Mouse (Mus musculus) midbrain, postnatal 0 days (tissue): ENCODE results near the gene Fam222b. TPM values are rescaled to one million over a fixed set of nuclear protein-coding genes. Genes with fewer than 3 reads are reported as not detected.

ENCODE experiments used
- ATAC-seq: fragments of 200-750 bp; cut with Nextera tagmentation; 2 replicates; pipeline ENCODE4 v1.8.0; 2017; ENCODE audit warnings: moderate number of reproducible peaks, mild to moderate bottlenecking, moderate TSS enrichment, moderate library complexity; ENCODE audit not compliant: low FRiP score
- DNase-seq: peaks from one replicate; pipeline ENCODE4 v3.0.0-alpha.2; 2015; ENCODE audit warnings: low spot score
- H3K27ac ChIP-seq: fragments of 300-500 bp; sonication (generic); 2 replicates; pipeline ENCODE4 v1.5.1; 2014; ENCODE audit warnings: low read depth, mild to moderate bottlenecking, low read length, mixed read lengths
- H3K27me3 ChIP-seq: fragments of 300-500 bp; sonication (generic); 2 replicates; pipeline ENCODE4 v1.6.1; 2014; ENCODE audit warnings: low read length, control low read depth, mixed read lengths; ENCODE audit not compliant: insufficient read depth
- H3K36me3 ChIP-seq: fragments of 300-500 bp; sonication (generic); 2 replicates; pipeline ENCODE4 v1.6.1; 2014; ENCODE audit warnings: low read length, control low read depth, mixed read lengths; ENCODE audit not compliant: insufficient read depth
- H3K4me1 ChIP-seq: fragments of 300-500 bp; sonication (generic); 2 replicates; pipeline ENCODE4 v1.6.1; 2014; ENCODE audit warnings: mild to moderate bottlenecking, control low read depth, antibody characterized with exemption, low read length, mixed read lengths; ENCODE audit not compliant: insufficient read depth
- H3K4me2 ChIP-seq: fragments of 300-500 bp; sonication (generic); 2 replicates; pipeline ENCODE4 v1.6.1; 2014; ENCODE audit warnings: low read depth, mild to moderate bottlenecking, low read length, mixed read lengths; ENCODE audit not compliant: poor library complexity, severe bottlenecking
- H3K4me3 ChIP-seq: fragments of 300-500 bp; sonication (generic); 2 replicates; pipeline ENCODE4 v1.5.1; 2014; ENCODE audit warnings: low read depth, mild to moderate bottlenecking, low read length, moderate library complexity
- H3K9ac ChIP-seq: fragments of 300-500 bp; sonication (generic); replicated peaks from 2 replicates; pipeline ENCODE4 v1.6.1; 2014; ENCODE audit warnings: mild to moderate bottlenecking, low read length, moderate library complexity, mixed read lengths; ENCODE audit not compliant: poor library complexity, severe bottlenecking
- H3K9me3 ChIP-seq: fragments of 300-500 bp; sonication (generic); 2 replicates; pipeline ENCODE4 v1.6.1; 2016; ENCODE audit warnings: low read length, control low read depth
- CTCF ChIP-seq: IDR thresholded peaks from 2 replicates; pipeline ENCODE4 v1.5.1; 2016; ENCODE audit warnings: antibody characterized with exemption, mild to moderate bottlenecking
- WGBS: fragments of 180-500 bp; shearing (Covaris S2); extraction: QIAGEN DNeasy Blood & Tissue Kit; methylation state at CpG from one replicate; pipeline ENCODE4 v1.1.7; 2014; 5-methylcytosine and 5-hydroxymethylcytosine counted together
- polyA plus RNA-seq: library from polyadenylated mRNA; unstranded; fragments of >200 nt; fragmentation: Nextera tagmentation; extraction: Ambion mirVana; gene quantifications from 2 replicates; pipeline ENCODE4 v1.2.1, GENCODE M21; 2015
- total RNA-seq: library from RNA; depleted of rRNA; stranded (reverse); fragments of >200 nt; gene quantifications from 2 replicates; pipeline ENCODE4 v1.2.3, GENCODE M21; 2014

The Fam222b gene
- total and polyA plus RNA-seq, 2 experiments from 2014 or later = 29.1 to 34.5 TPM

DNA sequence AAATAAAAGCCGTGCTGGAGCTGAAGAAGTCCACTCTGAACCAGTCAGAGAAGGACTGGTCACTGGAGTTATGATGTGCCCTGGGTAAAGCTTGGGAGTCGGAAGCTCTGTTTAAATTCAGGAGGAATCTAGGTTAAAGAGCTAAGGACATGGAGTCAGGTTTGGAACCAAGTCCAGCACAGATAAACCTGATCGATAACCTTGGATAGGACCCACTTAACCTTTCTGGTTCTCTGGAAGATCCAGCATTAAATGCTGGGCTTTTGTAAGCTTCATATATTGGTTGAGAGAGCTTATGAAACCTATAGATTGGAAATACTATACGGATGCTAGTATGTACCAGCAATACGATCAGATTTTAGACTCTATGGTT lies 670 bp downstream of the Fam222b start:
- peak overlapping the region; percentile 93 for H3K9ac ChIP-seq
- ATAC-seq (no peak; the same call in 1 of the 2 replicates), DNase-seq (no peak)
- 21% methylated on average over 5 of the region's 5 CpGs for WGBS
- H3K9me3 ChIP-seq = no peaks in the 10 kb centered on the region
- H3K4me2 ChIP-seq = peak overlapping the region; percentile 48
- no peaks in the 10 kb centered on the region for H3K27me3 ChIP-seq
- no peak for TF ChIP-seq CTCF
- H3K4me3 ChIP-seq = peak overlapping the region; percentile 82
- peak overlapping the region; percentile 86 for H3K27ac ChIP-seq
- peaks cover 12% of the 10 kb centered on the region; the same call in 1 of the 2 replicates for H3K4me1 ChIP-seq
- no peaks in the 10 kb centered on the region for H3K36me3 ChIP-seq

DNA sequence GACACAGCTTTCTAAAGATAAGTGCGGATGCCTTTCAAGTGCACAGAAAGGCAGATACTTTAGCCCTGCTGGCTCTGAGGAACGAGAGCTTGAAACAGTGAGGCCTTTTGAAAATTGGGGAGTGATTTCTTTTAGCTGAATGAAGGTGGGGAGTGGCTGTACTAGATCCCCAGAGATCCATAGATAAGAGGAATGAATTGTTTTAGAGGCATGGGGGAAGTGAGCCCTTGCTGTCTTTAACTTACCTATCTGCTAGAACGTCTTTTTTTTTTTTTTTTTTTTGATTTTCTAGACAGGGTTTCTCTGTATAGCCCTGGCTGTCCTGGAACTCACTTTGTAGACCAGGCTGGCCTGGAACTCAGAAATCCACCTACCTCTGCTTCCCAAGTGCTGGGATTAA lies 2.6 kb downstream of the Fam222b start:
- 58% methylated on average over 3 of the region's 3 CpGs for WGBS
- TF ChIP-seq CTCF = no peak
- Histone ChIP-seq H3K4me1 (peaks cover 12% of the 10 kb centered on the region; the same call in 1 of the 2 replicates), H3K27ac (no peak overlapping the region), H3K4me2 (peak overlapping the region; percentile 48), H3K36me3 (no peaks in the 10 kb centered on the region), H3K27me3 (no peaks in the 10 kb centered on the region), H3K4me3 (peak overlapping the region; percentile 18), H3K9me3 (no peaks in the 10 kb centered on the region), H3K9ac (0 out of 2 replicates have a peak overlapping the region, but pooled peaks have one; percentile 24)
- ATAC-seq (no peak), DNase-seq (no peak)

DNA sequence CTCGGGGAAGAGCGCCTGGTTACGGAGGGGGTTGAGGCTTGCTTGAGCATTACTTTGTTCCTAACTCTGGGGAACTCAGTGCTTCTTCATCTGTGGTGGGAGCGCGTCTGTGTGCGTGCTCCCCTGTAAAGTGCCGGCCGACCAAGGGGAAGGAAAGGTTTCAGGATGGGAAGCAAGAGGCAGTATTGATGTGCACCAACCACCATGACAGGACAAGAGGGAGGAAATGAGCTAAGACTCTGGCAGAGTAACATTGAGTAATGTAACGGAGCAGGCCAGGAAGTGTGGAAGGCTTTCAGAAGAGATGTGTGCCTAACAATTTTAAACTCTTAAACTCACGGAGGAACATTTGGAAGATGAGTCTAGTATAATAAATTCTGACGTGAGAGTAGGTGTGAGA lies 6.3 kb downstream of the Fam222b start:
- Histone ChIP-seq H3K27ac (no peak overlapping the region), H3K36me3 (no peaks in the 10 kb centered on the region)
- 84% methylated on average over 11 of the region's 11 CpGs for WGBS

DNA sequence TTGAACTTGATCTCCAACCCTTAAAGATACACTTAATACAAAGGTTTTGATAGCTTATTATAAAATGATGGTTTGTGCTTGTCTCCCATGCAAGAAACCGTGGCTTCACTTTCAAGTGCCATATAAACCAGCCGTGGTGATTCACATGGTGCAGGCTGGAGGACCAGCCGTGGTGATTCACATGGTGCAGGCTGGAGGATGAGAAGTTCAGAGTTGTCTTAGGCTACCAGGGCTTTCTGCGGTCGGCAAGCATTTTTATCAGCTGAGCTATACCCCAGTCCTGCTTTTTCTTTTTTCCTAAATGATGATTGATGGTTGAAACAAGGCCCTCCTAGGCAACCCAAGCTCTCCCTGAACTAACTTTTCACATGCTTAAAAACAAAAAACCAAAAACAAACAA lies 7.7 kb downstream of the Fam222b start:
- H3K36me3 ChIP-seq = no peaks in the 10 kb centered on the region
- H3K4me2 ChIP-seq = no peak overlapping the region
- no peak for TF ChIP-seq CTCF
- H3K27me3 ChIP-seq = no peaks in the 10 kb centered on the region
- DNase-seq = no peak
- H3K9me3 ChIP-seq = no peaks in the 10 kb centered on the region
- no peak overlapping the region for H3K27ac ChIP-seq
- WGBS = 89% methylated on average over 5 of the region's 5 CpGs
- H3K4me3 ChIP-seq = no peak overlapping the region
- H3K4me1 ChIP-seq = 0 out of 2 replicates have a peak, but pooled peaks cover 3% of the 10 kb centered on the region
- H3K9ac ChIP-seq = no peak overlapping the region
- no peak for ATAC-seq

More for the DNA sequence above, 6.3 kb downstream of the Fam222b start:
- Histone ChIP-seq H3K9ac (no peak overlapping the region), H3K4me3 (no peak overlapping the region), H3K4me2 (no peak overlapping the region), H3K4me1 (peaks cover 8% of the 10 kb centered on the region; the same call in 1 of the 2 replicates), H3K9me3 (no peaks in the 10 kb centered on the region), H3K27me3 (no peaks in the 10 kb centered on the region)
- ATAC-seq (no peak), DNase-seq (no peak)
- no peak for TF ChIP-seq CTCF

DNA sequence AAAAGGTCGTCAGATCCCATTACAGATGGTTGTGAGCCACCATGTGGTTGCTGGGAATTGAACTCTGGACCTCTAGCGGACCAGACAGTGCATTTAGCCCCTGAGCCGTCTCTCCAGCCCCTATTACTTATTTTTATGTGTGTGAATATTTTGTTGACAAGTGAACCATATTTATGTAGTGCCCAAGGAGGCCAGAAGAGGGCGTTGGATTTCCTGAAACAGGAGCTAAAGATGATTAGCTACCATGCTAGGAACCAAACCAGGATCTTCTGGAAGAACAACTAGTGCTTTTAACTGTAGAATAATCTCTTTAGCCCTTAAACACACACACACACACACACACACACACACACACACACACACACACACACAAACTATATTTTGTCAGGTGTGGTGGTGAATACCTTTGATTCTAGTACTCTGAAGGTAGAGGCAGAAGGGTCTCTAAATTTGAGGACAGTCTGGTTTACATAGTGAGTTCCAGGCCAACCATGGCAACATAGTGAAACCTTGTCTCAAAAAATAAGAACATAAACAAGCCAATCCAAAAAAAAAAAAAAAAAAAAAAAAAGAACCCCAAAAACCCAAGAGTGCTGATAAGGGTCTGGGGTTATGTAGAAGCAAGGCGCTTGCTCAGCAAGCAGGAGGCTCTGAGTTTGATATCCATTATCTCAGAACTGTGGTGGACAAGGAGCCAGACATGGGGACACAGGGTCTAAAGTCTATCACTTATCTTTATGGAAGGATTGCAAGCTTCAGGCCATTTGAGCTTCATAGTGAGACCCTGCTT lies 8.7 kb downstream of the Fam222b start:
- no peaks in the 10 kb centered on the region for H3K36me3 ChIP-seq
- peak; percentile 23; the same call in 1 of the 2 replicates for TF ChIP-seq CTCF
- no peaks in the 10 kb centered on the region for H3K4me1 ChIP-seq
- no peak overlapping the region for H3K9ac ChIP-seq
- H3K27me3 ChIP-seq = no peaks in the 10 kb centered on the region
- ATAC-seq = no peak
- no peak overlapping the region for H3K4me3 ChIP-seq
- H3K27ac ChIP-seq = no peak overlapping the region
- no peak for DNase-seq
- WGBS = 72% methylated on average over 5 of the region's 5 CpGs
- H3K4me2 ChIP-seq = no peak overlapping the region
- H3K9me3 ChIP-seq = no peaks in the 10 kb centered on the region

DNA sequence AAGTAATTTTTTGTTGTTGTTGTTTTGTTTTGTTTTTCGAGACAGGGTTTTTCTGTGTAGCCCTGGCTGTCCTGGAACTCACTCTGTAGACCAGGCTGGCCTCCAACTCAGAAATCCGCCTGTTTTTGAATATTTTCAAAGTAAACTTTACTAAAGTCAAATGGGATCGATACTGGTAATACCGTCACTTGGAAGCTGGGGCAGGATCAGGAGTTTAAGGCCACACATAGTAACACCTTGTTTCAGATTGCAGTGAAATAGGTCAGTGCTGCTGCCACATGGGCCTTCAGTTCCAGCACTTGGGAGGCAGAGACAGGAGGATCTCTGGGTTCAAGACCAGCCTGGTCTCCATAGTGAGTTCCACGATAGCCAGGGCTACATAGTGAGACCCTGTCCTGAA lies 10.0 kb downstream of the Fam222b start:
- no peak for TF ChIP-seq CTCF
- Histone ChIP-seq H3K9me3 (no peaks in the 10 kb centered on the region), H3K4me1 (no peaks in the 10 kb centered on the region), H3K27ac (no peak overlapping the region), H3K4me3 (no peak overlapping the region), H3K36me3 (no peaks in the 10 kb centered on the region), H3K27me3 (no peaks in the 10 kb centered on the region), H3K4me2 (no peak overlapping the region), H3K9ac (no peak overlapping the region)
- ATAC-seq (no peak), DNase-seq (no peak)
- 94% methylated on average over 5 of the region's 5 CpGs for WGBS
